Mouse (Mus musculus) E14TG2a.4 (cell line): ENCODE results near the gene Med20.
"Not testable (repeated sequence)": the region's sequence is repeated elsewhere in the genome, so short reads cannot be mapped to it uniquely, and the experiment has no call there.

Experiments
- H3K27me3 ChIP-seq: 2 replicates; pipeline ENCODE4 v1.6.1; 2014; ENCODE audit warnings: low read length, control low read depth; ENCODE audit not compliant: insufficient read depth
- H3K36me3 ChIP-seq: 2 replicates; pipeline ENCODE4 v1.6.1; 2014; ENCODE audit warnings: low read length, control low read depth; ENCODE audit not compliant: insufficient read depth
- H3K4me1 ChIP-seq: replicated peaks from 2 replicates; pipeline ENCODE4 v1.6.1; 2014; ENCODE audit warnings: low read depth, low read length, control low read depth
- H3K4me3 ChIP-seq: replicated peaks from 2 replicates; pipeline ENCODE4 v1.5.1; 2014; ENCODE audit warnings: mild to moderate bottlenecking, low read length
- H3K9me3 ChIP-seq: 2 replicates; pipeline ENCODE4 v1.6.1; 2014; ENCODE audit warnings: low read length, control low read depth
- CTCF ChIP-seq: conservative IDR thresholded peaks from 2 replicates; pipeline ENCODE4 v1.5.1; 2014; ENCODE audit warnings: low read length
- NANOG ChIP-seq: IDR thresholded peaks from 2 replicates; pipeline ENCODE4 v1.6.1; 2014; ENCODE audit warnings: borderline replicate concordance, low read length, mixed read lengths
- POU5F1 ChIP-seq: IDR thresholded peaks from 2 replicates; pipeline ENCODE4 v1.6.1; 2014; ENCODE audit warnings: low read length, borderline replicate concordance

The Med20 gene

GRCm38 (mm10) chr17:47616119-47616518, 4.7 kb downstream of the Med20 start:
- no peaks in the 10 kb centered on the region for H3K27me3 ChIP-seq
- no peaks in the 10 kb centered on the region for H3K9me3 ChIP-seq
- TF ChIP-seq NANOG (no peak), CTCF (no peak), POU5F1 (no peak)
- H3K36me3 ChIP-seq, result peaks cover 86% of the 10 kb centered on the region
- peaks cover 53% of the 10 kb centered on the region for H3K4me1 ChIP-seq
- H3K4me3 ChIP-seq, result no peak overlapping the region

DNA sequence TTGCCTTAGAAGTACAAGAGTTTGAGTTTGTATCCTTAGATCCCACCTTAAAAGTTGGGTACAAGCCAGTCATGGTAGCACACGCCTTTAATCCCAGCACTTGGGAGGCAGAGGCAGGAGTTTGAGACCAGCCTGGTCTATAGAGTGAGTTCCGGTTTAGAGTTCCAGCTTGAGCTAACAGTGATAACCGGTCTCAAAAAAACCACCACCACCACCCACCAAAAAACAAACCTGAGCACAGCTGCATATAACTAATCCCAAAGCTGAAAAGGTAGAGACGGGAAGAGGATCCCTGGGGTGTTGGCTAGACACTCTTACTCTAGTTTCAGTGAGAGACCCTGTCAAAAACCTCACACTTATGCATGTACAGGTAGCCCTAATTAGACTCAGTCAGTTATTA, 5.3 kb downstream of the Med20 start:
- no peaks in the 10 kb centered on the region for H3K9me3 ChIP-seq
- peaks cover 58% of the 10 kb centered on the region for H3K4me1 ChIP-seq
- H3K4me3 ChIP-seq, result no peak overlapping the region
- H3K27me3 ChIP-seq, result no peaks in the 10 kb centered on the region
- H3K36me3 ChIP-seq, result peaks cover 91% of the 10 kb centered on the region
- TF ChIP-seq NANOG (no peak), POU5F1 (no peak), CTCF (no peak)

- peaks cover 58% of the 10 kb centered on the region for H3K4me1 ChIP-seq
- no peaks in the 10 kb centered on the region for H3K9me3 ChIP-seq
- H3K36me3 ChIP-seq, result peaks cover 98% of the 10 kb centered on the region
These were observed 6.4 kb downstream of the Med20 start for GRCm38 (mm10) chr17:47617605-47618307.

DNA sequence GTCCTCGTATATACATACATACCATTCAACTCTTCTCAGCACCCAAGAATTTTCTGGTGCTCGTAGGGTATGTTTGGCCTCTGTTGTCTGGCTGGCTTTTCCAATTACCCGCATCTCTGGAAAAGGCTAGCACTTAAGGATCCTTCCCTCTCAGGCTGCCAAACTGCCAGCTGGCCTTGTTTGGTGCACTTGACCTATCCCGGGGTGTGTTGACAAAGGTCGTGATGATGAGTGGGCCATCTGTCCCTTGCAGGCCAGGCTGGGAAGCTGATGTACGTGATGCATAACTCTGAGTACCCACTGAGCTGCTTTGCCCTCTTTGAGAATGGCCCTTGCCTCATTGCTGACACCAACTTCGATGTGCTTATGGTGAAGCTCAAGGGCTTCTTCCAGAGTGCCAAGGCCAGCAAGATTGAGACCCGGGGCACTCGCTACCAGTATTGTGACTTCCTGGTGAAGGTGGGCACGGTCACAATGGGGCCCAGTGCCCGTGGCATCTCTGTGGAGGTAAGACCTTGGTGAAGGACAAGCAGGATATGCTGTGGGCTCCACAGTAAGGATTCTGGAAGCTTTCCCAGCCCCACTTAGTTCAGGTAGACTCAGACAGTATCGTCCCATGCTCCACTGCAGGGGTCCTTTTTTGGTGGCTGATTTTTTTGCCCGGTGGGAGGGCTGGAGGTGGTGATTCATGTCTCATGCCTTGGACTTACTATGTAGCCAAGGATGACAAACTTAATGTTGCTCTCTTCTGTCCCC, 7.4 kb downstream of the Med20 start:
- peaks cover 57% of the 10 kb centered on the region for H3K4me1 ChIP-seq
- no peak overlapping the region for H3K4me3 ChIP-seq
- H3K27me3 ChIP-seq, result no peaks in the 10 kb centered on the region
- no peak for TF ChIP-seq NANOG
- no peak for TF ChIP-seq CTCF
- no peak for TF ChIP-seq POU5F1
- peaks cover 98% of the 10 kb centered on the region for H3K36me3 ChIP-seq
- H3K9me3 ChIP-seq, result no peaks in the 10 kb centered on the region

More at GRCm38 (mm10) chr17:47617605-47618307, 6.4 kb downstream of the Med20 start:
- no peak overlapping the region for H3K4me3 ChIP-seq
- no peak for TF ChIP-seq POU5F1
- TF ChIP-seq CTCF, result no peak
- no peak for TF ChIP-seq NANOG
- no peaks in the 10 kb centered on the region for H3K27me3 ChIP-seq

DNA sequence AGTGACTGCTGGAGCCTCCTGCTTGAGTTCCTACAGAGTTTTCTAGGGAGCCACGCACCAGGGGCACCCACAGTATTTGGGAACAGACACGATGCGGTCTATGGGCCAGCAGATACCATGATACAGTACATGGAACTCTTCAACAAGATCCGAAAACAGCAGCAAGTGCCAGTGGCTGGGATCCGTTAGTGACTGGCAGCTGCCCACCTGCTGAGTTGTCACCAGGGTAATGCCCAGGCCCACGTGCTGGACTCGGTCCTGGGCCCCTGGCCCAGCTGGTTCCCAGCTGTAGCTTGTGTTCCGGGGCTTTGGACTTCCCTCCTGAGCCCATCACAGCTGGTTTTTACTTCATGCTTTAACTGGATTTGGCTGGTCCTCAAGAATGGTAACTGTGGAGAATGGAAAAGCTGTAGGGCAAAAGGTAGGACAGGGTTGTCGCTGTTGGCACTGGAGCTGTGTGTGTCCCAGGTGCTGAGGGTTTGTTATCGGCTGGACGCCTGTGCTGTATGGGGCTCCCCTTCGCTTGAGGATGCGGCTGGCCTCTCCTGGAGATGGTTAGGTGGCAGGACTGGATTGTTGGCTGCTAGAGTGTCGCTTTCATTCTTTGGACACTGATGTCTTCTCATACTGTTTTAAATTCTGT, 11.7 kb downstream of the Med20 start:
- H3K27me3 ChIP-seq, result no peaks in the 10 kb centered on the region
- H3K36me3 ChIP-seq, result peaks cover 89% of the 10 kb centered on the region
- no peaks in the 10 kb centered on the region for H3K9me3 ChIP-seq
- H3K4me3 ChIP-seq, result no peak overlapping the region
- peaks cover 54% of the 10 kb centered on the region for H3K4me1 ChIP-seq
- TF ChIP-seq NANOG, result no peak
- no peak for TF ChIP-seq CTCF
- TF ChIP-seq POU5F1, result no peak

DNA sequence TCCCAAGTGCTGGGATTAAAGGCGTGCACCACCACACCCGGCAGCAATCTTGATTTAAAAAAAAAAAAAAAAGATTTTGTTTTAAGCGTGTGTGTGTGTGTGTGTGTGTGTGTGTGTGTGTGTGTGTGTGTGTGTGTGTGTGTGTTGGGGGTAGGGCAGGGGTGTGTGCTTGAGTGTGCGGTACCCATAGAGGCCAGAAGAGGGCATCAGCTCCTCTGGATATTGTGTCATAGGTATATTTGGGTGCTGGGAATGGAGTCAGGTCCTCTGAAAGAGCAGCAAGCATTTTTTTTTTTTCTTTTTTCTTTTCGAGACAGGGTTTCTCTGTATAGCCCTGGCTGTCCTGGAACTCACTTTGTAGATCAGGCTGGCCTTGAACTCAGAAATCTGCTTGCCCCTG, 13.2 kb downstream of the Med20 start:
- not testable (repeated sequence) for H3K27me3 ChIP-seq, H3K4me3 ChIP-seq, H3K9me3 ChIP-seq
- Histone ChIP-seq H3K36me3 (peaks cover 74% of the 10 kb centered on the region), H3K4me1 (peaks cover 56% of the 10 kb centered on the region)

- Histone ChIP-seq H3K9me3 (no peaks in the 10 kb centered on the region), H3K4me1 (peaks cover 53% of the 10 kb centered on the region), H3K36me3 (peaks cover 69% of the 10 kb centered on the region), H3K27me3 (no peaks in the 10 kb centered on the region), H3K4me3 (no peak overlapping the region)
- no peak for TF ChIP-seq POU5F1
- TF ChIP-seq CTCF, result no peak
- TF ChIP-seq NANOG, result no peak
These were observed 13.7 kb downstream of the Med20 start for GRCm38 (mm10) chr17:47625088-47625487.

GRCm38 (mm10) chr17:47626031-47626430, 14.6 kb downstream of the Med20 start:
- Histone ChIP-seq H3K4me1 (peaks cover 56% of the 10 kb centered on the region), H3K36me3 (peaks cover 61% of the 10 kb centered on the region), H3K9me3 (no peaks in the 10 kb centered on the region), H3K27me3 (peaks cover 6% of the 10 kb centered on the region), H3K4me3 (no peak overlapping the region)
- no peak for TF ChIP-seq POU5F1
